Comparison of ENCODE assay signal across 7 mouse cellular contexts in genomic region chr6:48188363-48188762, GRCm38 (mm10).
DNase-seq lines count a peak whose midpoint lies in the region; ATAC-seq and TF ChIP-seq lines count a peak whose summit lies in the region.
"Not testable (repeated sequence)": the region's sequence is repeated elsewhere in the genome, so short reads cannot be mapped to it uniquely, and the experiment has no call there.

No protein-coding gene starts in this region.

- H3K4me3 ChIP-seq in forebrain, embryonic 15.5 days; layer of hippocampus, adult 2 months: not testable (repeated sequence)

- H3K27me3 ChIP-seq in forebrain, embryonic 15.5 days = not testable (repeated sequence)

- H3K4me2 ChIP-seq in forebrain, embryonic 15.5 days (replicated peaks) = not testable (repeated sequence)

- ATAC-seq in forebrain, embryonic 15.5 days (replicated peaks) = peak; percentile 73

- H3K9me3 ChIP-seq in forebrain, embryonic 15.5 days = not testable (repeated sequence)

- DNase-seq in cerebellum, postnatal 10 days = peak; percentile 15 to 24
- peak; percentile 20 to 42 for DNase-seq in frontal cortex, adult 2 months (ENCODE audit: extremely low spot score in 1 of 2, low spot score in 1 of 2)
- DNase-seq in layer of hippocampus, adult 2 months (ENCODE audit: low spot score in 2 of 2) = peak; percentile 30 to 66
- DNase-seq in layer of hippocampus, postnatal 10 days (ENCODE audit: low spot score in 2 of 2) = peak; percentile 16 to 22
- DNase-seq in left cerebral cortex, postnatal 14 days (ENCODE audit: low spot score in 2 of 2) = peak; percentile 12 to 41
- DNase-seq in right cerebral cortex, postnatal 10 days (ENCODE audit: low spot score in 2 of 2) = peak; percentile 31 to 46

- H3K36me3 ChIP-seq in forebrain, embryonic 15.5 days = not testable (repeated sequence)

- not testable (repeated sequence) for H3K4me1 ChIP-seq in forebrain, embryonic 15.5 days

- not testable (repeated sequence) for H3K9ac ChIP-seq in forebrain, embryonic 15.5 days (replicated peaks)

- not testable (repeated sequence) for H3K27ac ChIP-seq in forebrain, embryonic 15.5 days (replicated peaks)
- peak overlapping the region; percentile 52; the same call in 1 of the 2 replicates for H3K27ac ChIP-seq in layer of hippocampus, adult 2 months

- 52% methylated on average over 2 of the region's 2 CpGs for WGBS in forebrain, embryonic 15.5 days

- TF ChIP-seq CTCF in layer of hippocampus, adult 2 months (conservative IDR thresholded peaks at IDR 0.05) = not testable (repeated sequence)

- intact Hi-C loops in left cerebral cortex, postnatal 14 days (cut with DNase I) = not testable (repeated sequence)
